Mouse (Mus musculus) lung, postnatal 14 days (tissue): ENCODE results near the gene Usp19.

Source experiments
- DNase-seq: peaks from one replicate; pipeline ENCODE4 v3.0.0; 2021

Gene Usp19

DNA sequence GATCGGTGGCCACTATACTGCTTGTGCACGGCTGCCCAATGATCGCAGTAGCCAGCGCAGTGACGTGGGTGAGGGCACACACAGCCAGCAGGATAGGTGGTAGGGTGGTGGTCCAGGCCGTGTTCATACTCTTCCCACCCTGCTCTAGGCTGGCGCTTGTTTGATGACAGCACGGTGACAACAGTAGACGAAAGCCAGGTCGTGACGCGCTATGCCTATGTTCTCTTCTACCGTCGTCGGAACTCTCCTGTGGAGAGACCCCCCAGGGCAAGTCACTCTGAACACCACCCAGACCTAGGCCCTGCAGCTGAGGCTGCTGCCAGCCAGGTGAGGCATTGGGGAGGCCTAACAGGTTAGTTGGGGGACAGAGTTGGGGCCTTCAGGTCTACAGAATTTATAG, 9.5 kb downstream of the Usp19 start:
- DNase-seq, result no peak

DNA sequence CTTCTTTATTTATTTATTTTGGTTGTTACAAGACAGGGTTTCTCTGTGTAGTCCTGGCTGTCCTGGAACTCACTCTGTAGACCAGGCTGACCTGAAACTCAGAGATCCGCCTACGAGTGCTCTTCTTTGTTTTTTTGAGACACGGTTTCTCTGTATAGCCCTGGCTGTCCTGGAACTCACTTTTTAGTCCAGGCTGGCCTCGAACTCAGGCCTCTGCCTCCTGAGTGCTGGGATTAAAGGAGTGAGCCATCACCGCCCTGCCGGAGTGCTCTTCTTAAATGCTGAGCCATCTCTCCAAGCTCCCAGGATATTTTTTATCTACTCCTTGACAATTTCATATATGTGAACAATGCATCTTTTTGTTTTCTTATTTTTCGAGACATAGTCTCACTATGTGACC, 16.5 kb downstream of the Usp19 start:
- no peak for DNase-seq

DNA sequence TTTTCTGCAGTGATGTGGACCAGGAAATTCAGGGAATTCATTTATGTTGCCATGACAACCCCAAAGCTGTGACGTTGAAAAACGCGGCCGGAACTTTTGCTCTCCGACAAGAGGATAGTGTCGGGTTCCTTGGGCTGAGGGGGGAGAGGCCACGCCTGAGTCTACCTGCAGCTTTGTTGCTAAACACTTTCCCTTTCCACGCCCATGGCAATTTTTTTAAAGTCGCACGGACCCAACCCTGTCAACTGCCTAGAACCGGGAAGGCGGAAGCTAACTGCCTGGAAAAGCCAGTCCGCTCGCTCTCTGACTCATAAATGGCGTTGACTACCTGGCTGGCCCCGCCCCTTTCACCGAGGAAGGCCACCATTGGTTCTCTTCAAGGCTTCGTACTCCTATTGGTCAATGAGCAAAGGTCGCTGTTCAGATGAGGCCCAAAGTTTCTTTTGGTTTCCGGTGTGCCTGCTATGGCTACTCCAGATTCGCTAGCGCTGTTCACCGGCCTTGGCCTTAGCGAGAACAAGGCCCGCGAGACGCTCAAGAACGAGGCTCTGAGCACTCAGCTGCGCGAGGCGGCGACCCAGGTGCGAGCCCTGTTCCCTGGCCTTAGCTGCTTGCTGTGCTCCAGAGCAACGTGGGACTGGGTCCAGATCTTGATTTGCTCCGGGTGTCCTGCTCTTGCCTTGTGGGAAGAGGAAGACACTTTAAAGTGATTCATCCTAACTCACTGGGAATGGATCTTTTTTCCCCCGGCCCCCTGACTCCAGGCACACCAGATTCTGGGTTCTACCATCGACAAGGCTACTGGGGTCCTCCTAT, 17.4 kb downstream of the Usp19 start, which contains the start of gene Qars:
TSS of gene Qars (plus strand) at position 88 of the 816 bp plus-strand sequence.
- peak; percentile 93 for DNase-seq

DNA sequence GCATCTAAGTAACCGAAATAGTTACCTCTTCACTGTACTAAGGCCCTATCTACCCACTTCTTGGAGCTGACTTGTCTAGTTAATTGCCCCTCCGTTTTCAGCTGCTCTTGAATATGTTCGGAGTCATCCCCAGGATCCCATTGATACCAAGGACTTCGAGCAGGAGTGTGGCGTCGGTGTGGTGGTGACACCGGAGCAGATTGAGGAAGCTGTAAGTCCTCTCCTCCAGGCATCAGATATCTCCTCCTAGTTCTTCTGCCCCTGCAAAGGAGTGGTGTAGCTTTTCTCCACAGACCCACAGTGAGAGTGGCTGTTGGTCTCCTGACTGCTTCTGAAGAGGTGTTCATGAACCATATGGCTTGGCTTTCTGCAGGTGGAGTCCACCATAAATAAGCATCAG, 18.4 kb downstream of the Usp19 start:
- DNase-seq, result no peak

DNA sequence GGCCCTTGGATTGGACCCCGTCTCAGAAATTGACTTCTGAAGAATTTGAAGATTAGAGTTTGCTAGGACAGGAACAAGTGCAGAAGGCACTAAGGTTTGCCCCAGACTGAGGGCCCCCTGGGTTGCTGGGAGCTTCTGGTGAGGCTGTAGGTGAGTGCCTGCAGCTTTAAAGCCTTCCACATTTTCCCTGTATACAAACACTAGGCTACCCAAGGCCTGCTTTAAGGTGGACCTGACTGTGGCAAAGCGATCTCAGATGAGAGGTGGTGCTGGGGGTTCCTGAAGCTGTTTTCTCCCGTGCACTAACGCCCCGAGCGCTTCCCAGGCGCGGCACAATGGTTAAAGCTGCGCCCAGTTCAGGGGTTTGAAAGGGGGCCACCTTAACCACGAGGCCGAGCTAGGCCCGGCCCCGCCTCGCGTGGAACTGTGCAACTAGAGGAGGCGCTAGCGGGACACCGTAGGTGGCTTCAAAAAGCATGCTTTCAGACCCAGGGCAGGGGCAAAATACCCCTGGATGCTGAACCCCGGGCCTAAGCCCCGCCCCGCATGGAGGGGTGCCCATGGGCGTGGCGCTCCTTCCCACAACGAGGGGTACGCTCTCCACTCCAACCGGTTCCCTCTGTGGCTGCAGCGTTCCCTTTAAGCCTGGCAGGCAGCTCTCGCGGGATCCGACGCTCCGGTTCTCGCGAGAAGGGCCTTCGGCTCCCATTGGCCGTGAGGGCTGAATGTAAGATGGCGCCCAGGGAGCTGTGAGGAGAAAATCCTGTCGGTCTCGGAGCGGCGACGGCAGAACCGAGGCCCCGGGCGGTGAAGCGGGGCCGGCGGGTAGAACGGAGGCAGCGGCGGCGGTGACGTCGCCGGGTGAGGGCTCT, 26.2 kb downstream of the Usp19 start, which contains the start of gene Qrich1:
TSS of gene Qrich1 (plus strand) at position 427 of the 872 bp plus-strand sequence.
- DNase-seq, result peak; percentile 95

DNA sequence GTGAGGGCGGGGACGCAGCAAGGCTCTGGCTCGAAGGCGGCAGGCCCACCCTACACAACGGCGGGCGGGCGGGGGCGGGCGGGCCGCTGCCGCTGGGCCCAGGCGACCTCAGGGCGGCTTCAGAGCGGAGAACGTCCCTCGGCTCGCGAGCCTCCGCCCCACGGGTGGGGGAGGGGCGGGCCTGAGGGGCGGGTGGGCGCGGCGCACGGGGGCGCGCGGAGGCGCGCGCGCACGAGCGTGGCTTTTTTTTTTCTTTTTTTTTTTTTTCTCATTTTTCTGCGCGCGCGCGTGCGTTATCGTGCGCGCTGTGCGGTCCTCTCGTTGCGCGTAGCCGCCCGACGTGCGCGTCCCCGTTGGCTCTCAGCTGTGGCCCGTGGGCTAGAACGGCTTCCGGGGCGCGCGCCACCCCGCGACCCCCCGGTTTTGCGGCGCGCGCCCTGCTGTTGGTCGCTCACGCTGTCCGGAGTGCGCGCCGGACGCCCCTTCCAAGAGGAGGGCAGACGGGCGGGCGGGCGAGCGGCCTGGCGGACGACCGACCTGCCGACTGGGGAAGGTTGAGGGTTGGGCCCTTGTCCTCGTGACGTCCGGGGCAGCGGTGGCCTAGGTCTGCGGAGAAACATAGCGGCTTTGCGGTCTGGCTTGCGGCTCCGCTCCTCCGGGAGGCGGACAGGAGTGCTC, 27.0 kb downstream of the Usp19 start:
- peak; percentile 82 for DNase-seq

DNA sequence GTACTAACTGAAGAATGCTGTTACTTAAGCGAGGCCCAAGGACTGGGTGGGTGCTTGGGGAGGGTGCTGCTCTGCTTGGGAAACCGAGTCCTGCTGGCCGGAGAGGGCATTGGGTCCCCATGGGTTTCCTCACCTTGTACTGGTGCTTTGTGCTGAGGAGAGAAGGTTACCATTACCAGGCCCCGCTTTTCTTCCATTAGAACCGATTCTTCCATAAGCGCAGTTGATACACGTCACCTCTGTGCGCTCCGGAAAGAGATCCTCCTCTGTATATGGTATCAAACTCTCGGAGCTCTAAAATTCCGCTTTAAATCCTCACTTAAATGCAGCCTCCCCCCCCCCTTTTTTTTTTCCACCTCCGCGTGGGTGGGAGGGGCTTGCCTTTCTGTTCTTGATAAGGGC, 27.5 kb downstream of the Usp19 start:
- DNase-seq, result no peak

DNA sequence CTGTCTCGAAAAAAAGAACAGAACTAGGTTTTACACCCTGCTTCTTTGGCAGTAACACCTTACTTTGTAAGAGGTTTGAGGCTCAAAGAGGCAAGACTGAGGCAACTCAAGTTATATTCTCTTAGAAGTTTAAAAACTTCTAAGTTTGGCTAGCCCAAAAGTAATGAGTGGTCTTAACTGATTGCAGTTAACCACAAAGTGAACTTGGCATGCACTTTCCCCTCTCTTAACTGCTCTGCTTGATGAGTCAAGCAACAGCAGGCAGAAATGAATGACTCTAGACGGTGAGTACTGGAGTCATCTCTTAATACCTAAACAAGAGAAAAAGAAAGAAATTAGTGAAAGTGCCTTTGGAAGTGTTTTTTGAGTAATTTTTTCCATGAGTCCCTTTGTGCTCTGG, 31.2 kb downstream of the Usp19 start:
- no peak for DNase-seq

DNA sequence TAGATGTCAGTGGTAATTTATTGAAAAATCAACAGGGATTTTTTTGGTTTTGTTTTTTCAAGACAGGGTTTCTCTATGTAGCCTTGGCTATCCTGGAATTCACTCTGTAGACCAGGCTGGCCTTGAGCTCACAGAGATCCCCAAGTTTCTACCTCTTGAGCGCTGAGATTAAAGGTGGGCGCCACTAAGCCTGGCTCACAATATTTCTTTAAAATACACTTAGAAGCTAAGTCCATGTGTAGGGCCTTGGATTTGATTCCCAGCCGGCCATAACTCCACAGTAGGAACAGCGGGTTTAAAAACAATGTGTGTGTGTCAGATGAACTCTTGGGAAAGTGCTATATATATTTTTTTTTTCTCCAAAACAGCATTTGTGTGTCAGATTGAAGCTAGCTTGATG, 32.9 kb downstream of the Usp19 start:
- DNase-seq, result no peak

DNA sequence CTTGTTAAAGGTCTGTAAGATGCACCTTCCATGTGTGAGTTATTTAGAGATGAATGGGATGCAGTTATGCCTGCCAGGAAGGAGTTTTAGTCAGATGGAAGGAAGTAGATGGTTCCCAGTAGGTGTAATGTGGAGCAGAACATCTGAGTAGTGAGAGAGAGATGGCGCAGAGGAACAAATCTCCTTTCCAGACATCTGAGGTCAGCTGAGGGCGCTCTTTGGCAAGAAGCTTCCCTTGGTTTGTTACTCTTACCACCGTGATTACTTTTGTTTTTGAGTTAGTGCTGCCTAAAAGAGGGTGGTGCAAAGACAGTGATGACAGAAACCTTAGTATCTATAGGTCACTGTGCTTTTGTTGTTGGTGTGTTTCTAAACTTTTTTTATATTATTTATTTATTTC, 35.0 kb downstream of the Usp19 start:
- no peak for DNase-seq

DNA sequence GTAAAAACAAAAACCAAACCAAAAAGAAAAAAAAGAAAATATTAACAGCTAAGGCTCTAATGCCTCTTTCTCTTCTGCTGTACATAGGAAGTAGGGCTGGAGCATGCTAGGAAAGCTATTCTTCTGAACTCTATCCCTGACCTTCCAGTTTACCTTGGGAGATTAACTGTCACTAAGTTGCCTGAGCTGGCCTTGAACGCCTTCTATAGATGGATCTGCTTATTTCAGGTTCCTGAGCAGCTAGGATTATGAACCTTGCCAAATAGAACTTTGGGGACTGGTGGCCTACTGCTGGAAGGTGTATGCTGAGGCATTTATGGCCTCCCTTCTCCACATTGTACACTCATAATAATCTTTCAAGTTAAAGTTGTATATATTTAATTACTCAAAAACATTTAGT, 40.6 kb downstream of the Usp19 start:
- no peak for DNase-seq

DNA sequence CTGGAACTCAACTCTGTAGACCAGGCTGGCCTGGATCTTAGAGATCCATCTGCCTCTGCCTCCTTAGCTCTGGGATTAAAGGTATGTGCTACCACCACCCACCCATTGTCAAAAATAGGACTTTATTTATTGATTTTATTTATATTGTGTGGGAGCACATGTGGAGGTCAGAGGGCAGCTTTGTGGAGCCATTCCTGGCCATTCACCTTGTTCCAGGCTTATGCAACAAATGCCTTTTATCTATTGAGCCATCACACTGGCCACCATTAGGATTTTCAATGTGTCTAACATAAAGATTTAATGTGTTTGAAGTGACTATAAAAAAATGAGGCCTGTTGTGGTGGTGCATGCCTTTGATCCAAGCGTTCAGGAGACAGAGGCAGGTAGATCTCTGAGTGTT, 41.1 kb downstream of the Usp19 start:
- no peak for DNase-seq

DNA sequence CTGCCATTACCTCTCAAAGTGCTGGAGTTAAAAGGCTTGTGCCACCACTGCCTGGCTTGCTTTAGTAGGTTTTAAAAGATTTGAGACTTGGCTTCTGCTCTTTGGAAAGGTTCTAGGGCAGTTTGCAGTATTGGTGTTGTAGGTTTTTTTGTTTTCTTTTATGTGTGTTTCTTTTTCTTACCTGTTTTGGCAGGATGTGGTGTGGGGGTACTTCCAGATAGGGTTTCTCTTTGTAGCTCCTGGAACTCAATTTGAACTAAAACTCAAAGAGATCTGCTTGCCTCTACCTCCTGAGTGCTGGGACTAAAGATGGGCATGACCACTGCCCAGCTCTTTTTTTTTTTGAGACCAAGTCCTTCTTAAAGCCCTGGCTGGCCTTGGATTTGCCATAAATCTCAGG, 50.4 kb downstream of the Usp19 start:
- no peak for DNase-seq

DNA sequence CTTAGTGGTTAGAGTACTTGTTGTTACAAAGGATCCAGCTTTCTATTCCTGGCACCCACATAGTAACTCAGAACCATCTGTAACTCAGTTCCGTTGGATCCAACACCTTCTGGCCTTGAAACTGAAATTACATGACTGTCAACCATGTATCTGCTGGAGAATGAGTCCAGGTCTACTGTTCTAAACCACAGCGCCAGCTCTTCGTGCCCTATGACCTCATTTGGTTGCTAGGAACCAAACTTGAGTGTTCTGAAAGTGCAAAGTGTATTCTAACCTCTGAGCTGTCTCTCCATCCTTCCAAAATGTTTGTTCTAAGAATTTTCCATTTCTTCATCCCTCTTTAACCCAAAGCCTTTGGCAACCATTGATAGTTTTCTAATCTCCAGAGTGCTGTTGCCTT, 55.6 kb downstream of the Usp19 start:
- DNase-seq, result no peak

DNA sequence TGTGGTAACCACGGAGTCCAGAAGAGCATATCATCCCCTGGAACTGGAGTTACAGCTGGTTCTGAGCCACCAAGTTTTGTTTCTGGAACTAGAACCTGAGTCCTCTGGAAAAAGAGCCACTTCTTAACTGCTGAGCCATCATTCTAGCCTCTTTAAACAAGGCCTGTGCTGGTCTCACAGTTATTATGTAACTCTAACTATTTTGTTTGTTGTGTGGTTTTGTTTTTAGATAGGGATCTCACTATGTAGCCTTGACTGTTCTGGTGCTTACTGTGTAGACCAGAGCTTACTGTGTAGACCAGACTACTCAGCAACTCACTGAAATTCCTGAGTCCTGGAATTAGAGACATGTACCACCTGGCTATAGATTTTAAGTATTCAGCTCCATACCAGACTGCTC, 56.5 kb downstream of the Usp19 start:
- no peak for DNase-seq
